Mouse (Mus musculus): ENCODE results near the gene Ccr6.

DNA sequence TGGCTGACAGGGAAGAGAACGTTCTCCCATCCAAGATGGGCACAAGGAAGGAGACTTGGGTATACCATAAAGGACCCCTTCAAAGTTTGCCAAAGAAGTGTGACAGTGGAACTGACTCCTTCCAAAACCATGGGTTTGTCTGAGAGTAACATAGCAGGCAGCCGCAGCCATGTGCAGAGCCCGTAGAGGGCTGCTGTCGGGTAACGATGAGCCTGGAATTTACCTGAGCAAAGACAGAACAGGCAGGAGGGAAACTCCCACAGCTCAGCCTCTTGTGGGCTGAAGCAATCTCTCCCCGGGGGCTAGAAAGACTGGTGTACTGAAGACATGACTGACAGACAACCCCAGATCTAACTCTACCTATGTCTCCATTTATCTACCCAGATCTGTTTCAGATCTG is 24.4 kb upstream of the Ccr6 start:
- TF ChIP-seq CTCF (conservative IDR thresholded peaks at IDR 0.05 in 1 of 2, IDR thresholded peaks at IDR 0.05 in 1 of 2; ENCODE audit: low read depth in 2 of 2, low read length in 2 of 2) (no peak), POLR2A (IDR thresholded peaks at IDR 0.05; ENCODE audit: low read depth, low read length) (no peak), E2F4 (IDR thresholded peaks at IDR 0.05; ENCODE audit: insufficient replicate concordance, low read depth, low read length) (no peak), MAFK (IDR thresholded peaks at IDR 0.05; ENCODE audit: insufficient replicate concordance, low read length) (no peak), TCF12 (IDR thresholded peaks at IDR 0.05; ENCODE audit: low read depth, low read length) (no peak), HCFC1 (IDR thresholded peaks at IDR 0.05; ENCODE audit: low read depth, low read length) (no peak), SMC3 (IDR thresholded peaks at IDR 0.05; ENCODE audit: low read depth, low read length) (no peak), ZMIZ1 (IDR thresholded peaks at IDR 0.05; ENCODE audit: low read depth, low read length) (no peak), KAT2A (IDR thresholded peaks at IDR 0.05; ENCODE audit: insufficient replicate concordance, low read length) (no peak), CHD1 (IDR thresholded peaks at IDR 0.05; ENCODE audit: low read depth, low read length) (no peak), MEF2A (IDR thresholded peaks at IDR 0.05; ENCODE audit: borderline replicate concordance, low read depth, low read length) (no peak; the same call in 1 of the 2 replicates)

All from CH12.LX (cell line).